Mouse (Mus musculus) cerebellum, postnatal 14 days (tissue): ENCODE results near the gene Pygo2.
"Not testable (repeated sequence)": the region's sequence is repeated elsewhere in the genome, so short reads cannot be mapped to it uniquely, and the experiment has no call there.

Experiments
- DNase-seq, 2 experiments: peaks; one replicate each; pipeline ENCODE4 v3.0.0; 2021; ENCODE audit warnings: mixed read lengths in 2 of 2

Pygo2 gene

GRCm38 (mm10) chr3:89421002-89421774, 8.8 kb upstream of the Pygo2 start:
- peak; percentile 54 to 68 for DNase-seq

GRCm38 (mm10) chr3:89421810-89422473, 8.1 kb upstream of the Pygo2 start:
- DNase-seq, result peak; percentile 21 to 45

GRCm38 (mm10) chr3:89422556-89423205, 7.3 kb upstream of the Pygo2 start:
- no peak for DNase-seq

- no peak for DNase-seq
Measured at GRCm38 (mm10) chr3:89424416-89425140, 5.4 kb upstream of the Pygo2 start.

GRCm38 (mm10) chr3:89425141-89425525, 4.9 kb upstream of the Pygo2 start:
- DNase-seq, result no peak

GRCm38 (mm10) chr3:89425876-89426275, 4.1 kb upstream of the Pygo2 start:
- DNase-seq, result no peak

GRCm38 (mm10) chr3:89429021-89429420, 993 bp upstream of the Pygo2 start:
- not testable (repeated sequence) for DNase-seq

- DNase-seq, result no peak
Measured at GRCm38 (mm10) chr3:89432606-89433005, 2.6 kb downstream of the Pygo2 start.

- DNase-seq, result no peak
Measured at GRCm38 (mm10) chr3:89434532-89434931, 4.5 kb downstream of the Pygo2 start.

- DNase-seq, result no peak
Measured at GRCm38 (mm10) chr3:89435041-89435440, 5.0 kb downstream of the Pygo2 start.

- DNase-seq, result no peak
Measured at GRCm38 (mm10) chr3:89436176-89437113, 6.4 kb downstream of the Pygo2 start, which contains the start of gene Pbxip1. Gene Pbxip1, plus strand, starts transcription at chr3:89436706.

GRCm38 (mm10) chr3:89437269-89437668, 7.3 kb downstream of the Pygo2 start:
- DNase-seq, result no peak

- DNase-seq, result peak in 1 of 2 experiments; percentile 36
Measured at GRCm38 (mm10) chr3:89440691-89441090, 10.7 kb downstream of the Pygo2 start.

- DNase-seq, result peak; percentile 44 to 63
Measured at GRCm38 (mm10) chr3:89448720-89449537, 18.9 kb downstream of the Pygo2 start.

- peak; percentile 81 to 87 for DNase-seq
Measured at GRCm38 (mm10) chr3:89449541-89449940, 19.5 kb downstream of the Pygo2 start.

- DNase-seq, result no peak
Measured at GRCm38 (mm10) chr3:89451916-89452315, 21.9 kb downstream of the Pygo2 start.

GRCm38 (mm10) chr3:89454401-89455177, 24.6 kb downstream of the Pygo2 start, which contains the start of gene Pmvk:
Gene Pmvk, plus strand, starts transcription at chr3:89454541.
- DNase-seq, result no peak

GRCm38 (mm10) chr3:89455786-89456285, 25.8 kb downstream of the Pygo2 start:
- DNase-seq, result no peak
